Mouse (Mus musculus) cerebellum, adult 2 months (tissue): ENCODE measurements around the gene Slc36a4.

Experiments
- CTCF ChIP-seq: fragments of 200-500 bp; IDR thresholded peaks from 2 replicates; pipeline ENCODE4 v1.5.1; 2011; ENCODE audit warnings: low read depth, mild to moderate bottlenecking, control low read depth, low read length, moderate library complexity, borderline replicate concordance; ENCODE audit not compliant: insufficient read depth
- POLR2A ChIP-seq: fragments of 200-500 bp; IDR thresholded peaks from 2 replicates; pipeline ENCODE4 v1.6.1; 2011; ENCODE audit warnings: low read length, control low read depth, borderline replicate concordance; ENCODE audit not compliant: insufficient read depth

DNA sequence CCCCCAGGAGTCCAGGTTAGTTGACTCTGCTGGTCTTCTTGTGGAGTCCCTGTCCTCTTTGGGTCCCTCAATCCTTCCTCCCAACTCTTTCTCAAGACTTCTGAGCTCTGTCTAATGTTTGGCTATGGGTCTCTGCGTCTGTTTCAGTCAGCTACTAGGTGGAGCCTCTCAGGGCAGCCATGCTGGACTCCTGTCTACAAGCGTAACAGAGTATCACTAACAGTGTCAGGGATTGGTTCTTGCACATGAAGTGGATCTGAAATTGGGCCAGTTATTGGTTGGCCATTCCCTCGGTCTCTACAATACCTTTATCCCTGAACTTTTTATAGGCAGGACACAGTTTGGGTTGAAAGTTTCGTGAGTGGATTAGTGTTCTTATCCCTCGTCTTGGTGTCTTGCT is 22.2 kb upstream of the Slc36a4 start:
- TF ChIP-seq POLR2A (no peak), CTCF (no peak)
